Mouse (Mus musculus): ENCODE measurements at regions not wholly inside any gene's neighbourhood (a gene's known extent, or its start where the extent isn't known, plus 50 kb on each side); places are given as distances from the start of the nearest gene placed in this dataset.

DNA sequence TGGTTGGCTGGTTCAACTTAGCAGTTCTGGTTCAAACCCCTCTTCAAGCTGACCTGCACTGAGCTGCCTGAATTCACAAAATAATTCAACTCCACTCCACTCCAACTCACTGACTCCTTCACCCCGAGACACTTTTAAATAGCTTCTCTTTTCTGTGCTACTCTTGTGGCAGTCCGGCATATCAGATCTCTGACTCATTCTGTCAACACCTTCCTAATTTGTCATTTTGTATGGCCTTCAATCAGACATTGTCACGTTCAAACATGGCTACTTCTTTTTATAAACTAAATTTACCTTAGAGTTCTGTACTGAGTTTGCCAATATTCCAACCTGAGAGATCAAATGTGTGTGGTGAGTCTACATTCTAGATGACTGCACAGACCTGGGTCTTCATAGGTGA lies 579.1 kb downstream of the Slitrk1 start:
- Histone ChIP-seq H3K27me3 (ENCODE audit: control insufficient read depth, insufficient read depth, low read length) (no peaks in the 10 kb centered on the region), H3K4me1 (ENCODE audit: control insufficient read depth, insufficient read depth, low read length) (no peaks in the 10 kb centered on the region), H3K4me3 (ENCODE audit: low read depth, low read length) (no peak overlapping the region), H3K4me2 (ENCODE audit: low read depth, low read length) (no peak overlapping the region), H3K36me3 (replicated peaks; ENCODE audit: control insufficient read depth, insufficient read depth, low read depth, low read length) (no peaks in the 10 kb centered on the region), H3K9ac (replicated peaks; ENCODE audit: low read length) (no peak overlapping the region), H3K27ac (replicated peaks; ENCODE audit: low read depth, low read length) (no peak overlapping the region), H3K9me3 (replicated peaks; ENCODE audit: control insufficient read depth, low read length) (no peaks in the 10 kb centered on the region)
- ATAC-seq (replicated peaks; ENCODE audit: insufficient number of reproducible peaks, low FRiP score, low TSS enrichment, low read depth) = no peak
- WGBS = 72% methylated on average over 3 of the region's 3 CpGs
- DNase-seq (ENCODE audit: low spot score) = no peak

DNA sequence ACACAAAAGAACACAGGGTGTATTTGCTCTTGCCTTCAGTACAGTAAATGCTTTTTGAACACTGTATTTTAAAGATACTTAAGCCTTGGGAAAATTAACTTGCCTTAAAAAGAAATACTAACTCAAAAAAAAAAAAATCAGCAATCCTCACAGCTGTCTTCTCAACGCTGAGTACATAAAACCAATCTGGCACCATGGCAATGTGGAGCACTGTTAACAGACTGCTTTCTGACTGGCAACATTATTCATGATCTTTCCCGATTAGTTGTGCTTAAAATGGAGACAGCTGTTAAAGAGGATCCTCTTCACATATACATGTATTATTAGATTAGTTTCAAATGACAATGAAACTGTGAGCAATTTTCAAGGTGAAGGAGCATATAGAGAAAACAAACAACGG lies 587.5 kb downstream of the Slitrk1 start:
- ATAC-seq (replicated peaks; ENCODE audit: insufficient number of reproducible peaks, low FRiP score, low TSS enrichment, low read depth) = no peak
- WGBS = 63% methylated on average over 3 of the region's 3 CpGs
- H3K9ac ChIP-seq (replicated peaks; ENCODE audit: low read length) = no peak overlapping the region
- H3K4me3 ChIP-seq (ENCODE audit: low read depth, low read length) = no peak overlapping the region
- H3K27ac ChIP-seq (replicated peaks; ENCODE audit: low read depth, low read length) = no peak overlapping the region
- no peaks in the 10 kb centered on the region for H3K27me3 ChIP-seq (ENCODE audit: control insufficient read depth, insufficient read depth, low read length)
- H3K4me2 ChIP-seq (ENCODE audit: low read depth, low read length) = no peak overlapping the region
- H3K9me3 ChIP-seq (replicated peaks; ENCODE audit: control insufficient read depth, low read length) = no peaks in the 10 kb centered on the region
- DNase-seq (ENCODE audit: low spot score) = no peak
- H3K4me1 ChIP-seq (ENCODE audit: control insufficient read depth, insufficient read depth, low read length) = no peaks in the 10 kb centered on the region
- H3K36me3 ChIP-seq (replicated peaks; ENCODE audit: control insufficient read depth, insufficient read depth, low read depth, low read length) = no peaks in the 10 kb centered on the region

DNA sequence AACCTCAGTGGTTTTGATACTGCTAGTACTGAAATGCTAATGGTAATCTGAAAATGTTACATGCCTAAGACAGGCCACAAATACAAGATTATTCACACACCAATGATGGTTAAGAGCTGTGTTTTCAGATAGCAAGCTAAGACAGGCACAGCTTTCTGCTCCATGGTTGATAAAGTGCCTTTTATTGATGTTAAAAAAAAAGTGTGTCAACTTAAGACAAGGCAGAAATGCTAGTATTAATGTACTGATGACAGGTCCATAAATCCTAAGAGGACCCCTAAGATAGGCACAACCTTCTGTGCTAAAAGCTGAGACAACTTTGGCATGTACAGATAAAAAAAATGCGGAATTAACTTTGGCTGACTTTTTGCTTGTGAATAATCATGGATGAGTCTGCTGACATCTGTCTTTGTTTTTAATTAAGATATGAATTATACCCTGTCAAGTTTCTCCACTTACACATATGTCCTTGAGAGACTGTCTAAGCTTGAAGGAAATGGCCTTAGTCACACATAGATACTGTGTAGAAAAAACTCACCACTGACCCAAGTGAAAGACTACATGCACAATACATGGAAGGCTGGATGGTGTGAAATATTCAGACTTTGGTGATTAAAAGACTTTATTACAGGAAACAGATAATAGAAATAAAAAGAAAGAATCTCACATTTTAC lies 590.5 kb downstream of the Slitrk1 start:
- H3K4me2 ChIP-seq (ENCODE audit: low read depth, low read length) = no peak overlapping the region
- ATAC-seq (replicated peaks; ENCODE audit: insufficient number of reproducible peaks, low FRiP score, low TSS enrichment, low read depth) (no peak), DNase-seq (ENCODE audit: low spot score) (no peak)
- WGBS = 83% methylated on average over 1 of the region's 1 CpGs
- H3K36me3 ChIP-seq (replicated peaks; ENCODE audit: control insufficient read depth, insufficient read depth, low read depth, low read length) = no peaks in the 10 kb centered on the region
- H3K9me3 ChIP-seq (replicated peaks; ENCODE audit: control insufficient read depth, low read length) = no peaks in the 10 kb centered on the region
- H3K27ac ChIP-seq (replicated peaks; ENCODE audit: low read depth, low read length) = no peak overlapping the region
- H3K27me3 ChIP-seq (ENCODE audit: control insufficient read depth, insufficient read depth, low read length) = no peaks in the 10 kb centered on the region
- H3K4me1 ChIP-seq (ENCODE audit: control insufficient read depth, insufficient read depth, low read length) = no peaks in the 10 kb centered on the region
- no peak overlapping the region for H3K9ac ChIP-seq (replicated peaks; ENCODE audit: low read length)
- H3K4me3 ChIP-seq (ENCODE audit: low read depth, low read length) = no peak overlapping the region

DNA sequence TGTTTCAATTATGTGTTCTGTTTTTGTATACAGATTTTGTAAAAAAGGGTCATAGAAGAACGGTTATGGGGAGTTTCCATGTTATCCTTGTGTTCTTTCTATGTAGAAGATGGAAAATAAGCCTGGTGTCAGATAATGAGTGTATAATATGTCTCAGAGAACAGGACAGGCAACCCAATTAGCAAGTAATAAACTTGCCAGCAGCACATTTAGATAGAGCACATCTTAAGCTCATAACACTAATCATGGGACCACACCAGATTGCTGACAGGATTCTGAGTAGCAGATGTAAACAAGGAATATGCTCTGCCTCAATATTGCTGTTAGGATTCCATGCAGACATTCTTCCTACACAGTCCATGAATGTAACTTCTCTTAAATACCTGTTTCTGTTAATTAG lies 606.3 kb downstream of the Slitrk1 start:
- DNase-seq (ENCODE audit: low spot score) (no peak), ATAC-seq (replicated peaks; ENCODE audit: insufficient number of reproducible peaks, low FRiP score, low TSS enrichment, low read depth) (no peak)
- H3K27ac ChIP-seq (replicated peaks; ENCODE audit: low read depth, low read length) = no peak overlapping the region
- H3K4me2 ChIP-seq (ENCODE audit: low read depth, low read length) = no peak overlapping the region
- 83% methylated on average over 1 of the region's 1 CpGs for WGBS
- no peaks in the 10 kb centered on the region for H3K9me3 ChIP-seq (replicated peaks; ENCODE audit: control insufficient read depth, low read length)
- H3K36me3 ChIP-seq (replicated peaks; ENCODE audit: control insufficient read depth, insufficient read depth, low read depth, low read length) = no peaks in the 10 kb centered on the region
- no peaks in the 10 kb centered on the region for H3K27me3 ChIP-seq (ENCODE audit: control insufficient read depth, insufficient read depth, low read length)
- H3K4me1 ChIP-seq (ENCODE audit: control insufficient read depth, insufficient read depth, low read length) = no peaks in the 10 kb centered on the region
- H3K9ac ChIP-seq (replicated peaks; ENCODE audit: low read length) = no peak overlapping the region
- H3K4me3 ChIP-seq (ENCODE audit: low read depth, low read length) = no peak overlapping the region

DNA sequence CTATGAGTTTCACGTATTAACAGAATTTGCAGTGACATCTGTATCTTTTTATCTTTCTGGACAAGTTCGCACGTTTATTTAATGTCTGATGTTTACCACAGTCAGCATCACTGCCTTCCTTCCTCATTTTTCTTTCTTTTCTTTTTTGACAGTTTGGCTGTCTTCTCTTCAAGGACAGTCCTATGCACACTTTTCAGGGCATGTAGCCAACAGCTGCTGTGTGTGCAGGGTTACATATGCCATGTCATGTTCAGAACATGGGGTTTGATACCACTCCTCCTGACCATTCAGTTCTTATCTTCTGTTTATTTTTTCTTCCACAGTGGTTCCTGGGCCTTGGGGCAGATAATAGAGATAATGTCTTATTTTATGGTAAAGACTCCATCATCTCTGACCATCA lies 634.3 kb downstream of the Slitrk1 start:
- H3K4me2 ChIP-seq (ENCODE audit: low read depth, low read length) = no peak overlapping the region
- H3K36me3 ChIP-seq (replicated peaks; ENCODE audit: control insufficient read depth, insufficient read depth, low read depth, low read length) = no peaks in the 10 kb centered on the region
- DNase-seq (ENCODE audit: low spot score) (no peak), ATAC-seq (replicated peaks; ENCODE audit: insufficient number of reproducible peaks, low FRiP score, low TSS enrichment, low read depth) (no peak)
- H3K4me1 ChIP-seq (ENCODE audit: control insufficient read depth, insufficient read depth, low read length) = no peaks in the 10 kb centered on the region
- no peak overlapping the region for H3K27ac ChIP-seq (replicated peaks; ENCODE audit: low read depth, low read length)
- H3K4me3 ChIP-seq (ENCODE audit: low read depth, low read length) = no peak overlapping the region
- H3K27me3 ChIP-seq (ENCODE audit: control insufficient read depth, insufficient read depth, low read length) = no peaks in the 10 kb centered on the region
- no peaks in the 10 kb centered on the region for H3K9me3 ChIP-seq (replicated peaks; ENCODE audit: control insufficient read depth, low read length)
- no peak overlapping the region for H3K9ac ChIP-seq (replicated peaks; ENCODE audit: low read length)
- WGBS = 84% methylated on average over 3 of the region's 3 CpGs

DNA sequence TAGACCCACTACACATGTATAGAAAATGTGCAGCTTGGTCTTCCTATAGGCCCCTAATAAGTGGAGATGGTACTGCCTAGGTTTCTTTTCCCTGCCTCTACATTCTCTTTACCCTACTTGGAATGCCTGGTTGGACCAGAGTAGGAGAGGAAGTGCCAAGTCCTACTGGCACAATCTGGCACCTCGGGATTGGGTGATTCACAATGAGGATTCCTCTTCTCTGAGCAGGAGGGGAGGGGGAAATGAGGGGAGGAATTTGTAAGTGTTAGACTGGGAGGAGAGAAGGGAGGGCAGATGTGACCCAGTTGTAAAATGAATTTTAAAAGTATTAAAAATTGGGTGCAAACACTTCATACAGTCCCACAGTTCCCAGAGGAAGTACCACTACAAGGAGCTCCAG lies 652.9 kb downstream of the Slitrk1 start:
- Histone ChIP-seq H3K4me2 (ENCODE audit: low read depth, low read length) (no peak overlapping the region), H3K36me3 (replicated peaks; ENCODE audit: control insufficient read depth, insufficient read depth, low read depth, low read length) (no peaks in the 10 kb centered on the region), H3K9ac (replicated peaks; ENCODE audit: low read length) (no peak overlapping the region), H3K4me1 (ENCODE audit: control insufficient read depth, insufficient read depth, low read length) (no peaks in the 10 kb centered on the region), H3K4me3 (ENCODE audit: low read depth, low read length) (no peak overlapping the region), H3K9me3 (replicated peaks; ENCODE audit: control insufficient read depth, low read length) (no peaks in the 10 kb centered on the region), H3K27me3 (ENCODE audit: control insufficient read depth, insufficient read depth, low read length) (no peaks in the 10 kb centered on the region), H3K27ac (replicated peaks; ENCODE audit: low read depth, low read length) (no peak overlapping the region)
- DNase-seq (ENCODE audit: low spot score) = no peak
- WGBS = 67% methylated on average over 1 of the region's 1 CpGs
- ATAC-seq (replicated peaks; ENCODE audit: insufficient number of reproducible peaks, low FRiP score, low TSS enrichment, low read depth) = no peak

DNA sequence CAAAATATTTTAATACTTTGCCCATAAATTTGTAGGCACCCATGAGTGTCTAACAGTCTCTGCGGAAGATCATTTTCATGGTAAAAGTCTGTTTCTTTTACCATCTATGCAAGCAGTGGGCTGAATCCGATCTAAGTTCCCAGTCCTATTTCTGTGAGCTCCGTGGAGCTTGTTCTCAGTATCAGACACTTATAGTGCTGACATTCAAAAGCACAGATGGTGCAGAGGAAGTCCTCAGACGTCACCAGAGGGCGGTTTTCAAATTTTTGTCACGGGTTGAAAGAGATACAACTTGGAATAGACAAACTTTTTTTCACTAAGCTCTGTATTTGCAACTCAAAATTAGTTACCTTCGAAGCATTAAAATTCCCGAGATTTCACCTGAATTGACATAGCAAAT lies 666.6 kb downstream of the Slitrk1 start:
- no peak overlapping the region for H3K27ac ChIP-seq (replicated peaks; ENCODE audit: low read depth, low read length)
- H3K9ac ChIP-seq (replicated peaks; ENCODE audit: low read length) = no peak overlapping the region
- no peaks in the 10 kb centered on the region for H3K9me3 ChIP-seq (replicated peaks; ENCODE audit: control insufficient read depth, low read length)
- no peaks in the 10 kb centered on the region for H3K27me3 ChIP-seq (ENCODE audit: control insufficient read depth, insufficient read depth, low read length)
- no peak overlapping the region for H3K4me3 ChIP-seq (ENCODE audit: low read depth, low read length)
- DNase-seq (ENCODE audit: low spot score) = no peak
- H3K4me1 ChIP-seq (ENCODE audit: control insufficient read depth, insufficient read depth, low read length) = no peaks in the 10 kb centered on the region
- no peaks in the 10 kb centered on the region for H3K36me3 ChIP-seq (replicated peaks; ENCODE audit: control insufficient read depth, insufficient read depth, low read depth, low read length)
- ATAC-seq (replicated peaks; ENCODE audit: insufficient number of reproducible peaks, low FRiP score, low TSS enrichment, low read depth) = no peak
- 67% methylated on average over 8 of the region's 8 CpGs for WGBS
- no peak overlapping the region for H3K4me2 ChIP-seq (ENCODE audit: low read depth, low read length)

DNA sequence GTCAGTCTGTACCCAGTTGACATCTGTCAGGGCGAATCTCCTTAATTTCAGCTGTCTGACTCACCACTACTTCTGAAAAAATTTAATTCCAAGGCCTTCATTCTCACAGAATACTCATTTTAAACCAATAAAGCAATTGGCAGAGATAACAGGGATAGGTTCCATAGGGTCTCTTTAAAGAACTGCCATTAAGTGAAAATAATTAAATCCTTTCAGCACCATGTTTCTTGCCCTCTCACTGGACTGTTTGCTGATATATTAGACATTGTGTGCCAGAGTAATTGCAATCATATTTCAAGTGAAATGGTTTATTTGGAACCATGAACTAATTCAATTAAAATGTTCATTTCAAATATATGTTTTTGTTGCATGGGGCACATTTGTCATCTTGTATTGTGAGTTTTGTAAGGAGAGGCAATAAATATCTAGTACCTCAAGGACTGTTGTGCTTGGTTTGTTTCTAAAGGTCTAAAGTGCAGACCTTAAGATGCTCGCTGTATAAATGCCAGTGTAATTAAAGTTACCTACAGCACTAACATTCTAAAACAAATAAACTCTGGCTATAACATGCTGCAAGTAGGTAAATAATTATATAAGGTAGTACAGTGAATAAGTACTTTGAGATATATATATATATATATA lies 688.4 kb downstream of the Slitrk1 start:
- no peak for ATAC-seq (replicated peaks; ENCODE audit: insufficient number of reproducible peaks, low FRiP score, low TSS enrichment, low read depth)
- Histone ChIP-seq H3K36me3 (replicated peaks; ENCODE audit: control insufficient read depth, insufficient read depth, low read depth, low read length) (no peaks in the 10 kb centered on the region), H3K9me3 (replicated peaks; ENCODE audit: control insufficient read depth, low read length) (no peaks in the 10 kb centered on the region), H3K4me3 (ENCODE audit: low read depth, low read length) (no peak overlapping the region), H3K4me2 (ENCODE audit: low read depth, low read length) (no peak overlapping the region), H3K27ac (replicated peaks; ENCODE audit: low read depth, low read length) (no peak overlapping the region), H3K9ac (replicated peaks; ENCODE audit: low read length) (no peak overlapping the region), H3K4me1 (ENCODE audit: control insufficient read depth, insufficient read depth, low read length) (no peaks in the 10 kb centered on the region), H3K27me3 (ENCODE audit: control insufficient read depth, insufficient read depth, low read length) (no peaks in the 10 kb centered on the region)
- WGBS = 88% methylated on average over 2 of the region's 2 CpGs
- no peak for DNase-seq (ENCODE audit: low spot score)

All from embryonic facial prominence, embryonic 11.5 days (tissue).